Mouse (Mus musculus) embryonic stem cell, embryonic (primary cell): ENCODE measurements at regions not wholly inside any gene's neighbourhood (a gene's known extent, or its start where the extent isn't known, plus 50 kb on each side); places are given as distances from the start of the nearest gene placed in this dataset.
"Not testable (repeated sequence)": the region's sequence is repeated elsewhere in the genome, so short reads cannot be mapped to it uniquely, and the experiment has no call there.

Source experiments
- CTCF ChIA-PET, 4 experiments: fragments of 300-600 bp in 2 of 4; fragments of 350-600 bp in 2 of 4; sonication (Branson Sonifier 250); formaldehyde crosslinking; loops; one replicate each; lab custom pipeline; 2022; ENCODE audit warnings: inconsistent platforms in 2 of 4; lab: Charles Lee
- POLR2A ChIA-PET, 4 experiments: fragments of 300-600 bp in 2 of 4; fragments of 350-600 bp in 2 of 4; sonication (Branson Sonifier 250); formaldehyde crosslinking; loops; one replicate each; lab custom pipeline; 2022; ENCODE audit warnings: antibody characterized with exemption in 4 of 4, inconsistent platforms in 1 of 4; lab: Charles Lee

- ChIA-PET CTCF (no interaction called here), POLR2A (no interaction called here)
These were observed 83.9 kb upstream of the Hcrtr2 start for GRCm38 (mm10) chr9:76407549-76407948.

DNA sequence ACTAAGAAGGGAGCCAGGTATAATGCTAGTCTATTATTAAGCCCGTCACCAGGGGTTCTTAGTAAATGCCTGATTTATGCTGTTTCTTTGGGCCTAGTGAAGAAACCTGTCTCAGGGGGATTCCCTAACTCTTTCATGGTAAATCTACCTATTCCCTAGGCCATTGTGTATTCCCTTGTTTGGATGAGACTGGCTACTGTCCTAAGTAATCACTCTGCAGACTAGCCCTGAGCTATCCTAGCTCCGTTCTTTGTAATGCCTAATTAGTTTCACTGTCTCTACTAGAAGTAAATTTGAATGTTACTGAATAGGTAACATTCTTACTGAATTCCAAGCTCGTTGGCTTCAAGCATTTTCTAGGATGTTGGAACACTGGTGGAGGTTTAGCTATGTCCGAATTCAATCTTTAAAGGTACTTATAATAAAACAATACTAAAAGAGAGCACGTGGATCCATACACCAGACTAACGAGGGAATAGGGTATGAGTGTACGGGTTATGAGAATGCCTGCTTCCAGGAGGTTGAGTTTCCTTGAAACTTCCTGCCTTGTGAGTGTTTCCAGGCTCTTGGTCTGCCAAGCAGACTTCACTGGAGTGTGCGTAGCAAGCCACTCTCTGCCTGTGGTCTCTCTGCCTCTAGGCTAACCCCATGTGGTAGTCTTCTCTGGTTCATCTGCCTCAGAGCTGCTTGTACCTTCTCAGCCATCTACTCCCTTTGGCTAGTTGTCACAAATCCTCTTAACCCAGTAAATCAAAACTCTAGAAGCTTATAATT lies 78.4 kb upstream of the Hcrtr2 start:
- POLR2A ChIA-PET: interaction anchor here in 1 of 4 experiments (0.8 kb wide), 1 partner anchor 11 kb away, joined by 3 read pairs; no protein-coding TSS in a partner anchor
- CTCF ChIA-PET: not testable (repeated sequence)

DNA sequence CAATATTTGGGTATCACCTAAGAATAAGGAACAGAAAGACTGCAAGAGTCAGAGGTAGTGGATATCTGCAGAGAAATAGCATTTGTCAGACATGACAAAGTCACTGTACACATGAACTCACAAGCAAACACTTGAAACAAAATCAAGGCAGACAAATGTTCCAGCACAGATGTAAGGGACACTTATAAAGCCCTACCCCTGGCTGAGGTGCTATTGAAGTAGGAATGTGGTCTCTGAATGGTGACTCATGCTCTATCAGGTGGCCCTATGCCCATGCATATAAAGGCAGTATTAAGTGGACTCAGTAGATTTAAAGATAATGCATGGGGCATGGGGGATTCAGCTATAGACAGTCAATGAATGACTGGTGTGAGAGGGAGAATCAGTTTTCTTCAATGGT lies 77.2 kb upstream of the Hcrtr2 start:
- CTCF ChIA-PET: no interaction called here
- POLR2A ChIA-PET: no interaction called here

DNA sequence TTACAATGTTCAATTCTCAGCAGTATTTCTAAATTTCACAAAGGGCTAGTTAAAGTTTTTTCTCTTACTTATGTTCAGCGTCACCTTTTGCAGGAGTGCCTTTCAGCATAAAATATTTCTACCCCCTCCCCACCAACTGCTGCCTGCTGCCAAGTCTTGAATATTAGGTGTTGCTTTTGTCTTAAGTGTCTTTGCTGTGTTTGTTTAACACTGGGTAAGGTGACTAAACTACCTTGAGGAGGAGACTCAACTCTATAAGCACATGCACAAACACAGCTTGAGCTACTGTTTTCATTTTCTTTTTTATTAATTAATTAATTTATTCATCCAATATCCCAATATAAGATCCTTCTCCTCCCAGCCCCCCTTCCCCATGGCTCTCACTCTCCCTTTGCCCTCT lies 70.1 kb upstream of the Hcrtr2 start:
- CTCF ChIA-PET: no interaction called here
- POLR2A ChIA-PET: no interaction called here

DNA sequence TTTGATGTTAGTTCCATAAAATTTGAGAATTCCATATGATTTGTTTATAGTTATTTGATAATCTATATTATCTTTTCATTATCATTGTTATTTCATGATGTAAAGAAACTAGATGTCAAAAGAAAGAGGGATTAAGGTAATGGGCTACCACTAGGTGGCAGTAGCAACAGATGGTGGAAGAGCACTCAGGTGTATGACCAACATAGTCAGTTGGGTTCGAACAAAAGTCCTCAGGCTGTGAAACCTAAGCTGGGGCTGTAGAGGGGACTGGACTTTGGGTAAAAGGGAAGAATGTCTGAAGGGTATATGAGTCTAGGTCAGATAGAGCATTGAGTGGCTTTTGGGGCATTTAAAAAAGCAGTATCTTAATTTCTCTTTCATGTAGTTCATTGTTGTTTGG lies 67.2 kb upstream of the Hcrtr2 start:
- ChIA-PET CTCF (interaction anchor here in 2 of 4 experiments (0.5 to 1.6 kb wide), 3 partner anchors 71 to 223 kb away, joined by 3 to 7 read pairs (median 3); no protein-coding TSS in a partner anchor), POLR2A (interaction anchor here in 1 of 4 experiments (1.0 kb wide), 1 partner anchor 11 kb away, joined by 3 read pairs; no protein-coding TSS in a partner anchor)
